Mouse (Mus musculus): ENCODE data around the gene Gm45213. TPM values are rescaled to one million over a fixed set of nuclear protein-coding genes. Genes with fewer than 3 reads are reported as not detected.
A peak's percentile ranks its signal among the peaks of the same experiment; 100 is the strongest.

The Gm45213 gene
- total and polyA plus RNA-seq, 2 experiments from 2014 or later: not detected

GRCm38 (mm10) chr7:66076411-66076810 is 33.0 kb downstream of the Gm45213 start:
- Histone ChIP-seq H3K36me3 (ENCODE audit: insufficient read depth, low read length) (peaks cover 42% of the 10 kb centered on the region), H3K27me3 (ENCODE audit: insufficient read depth, low read length) (no peaks in the 10 kb centered on the region)
- peak; percentile 34 for DNase-seq (ENCODE audit: low spot score)

GRCm38 (mm10) chr7:66079364-66080230 is 36.2 kb downstream of the Gm45213 start, which contains the start of gene Selenos:
Gene Selenos (plus strand): TSS chr7:66079649.
- TF ChIP-seq CTCF (IDR thresholded peaks at IDR 0.05; ENCODE audit: low read depth): no peak
- H3K36me3 ChIP-seq (ENCODE audit: insufficient read depth, low read length): peaks cover 36% of the 10 kb centered on the region
- DNase-seq (ENCODE audit: low spot score) (peak; percentile 98), ATAC-seq (peak; percentile 100)
- peak within 1 kb of the TSS; percentile 59 for H3K4me3 ChIP-seq (ENCODE audit: low read length)
- no peaks in the 10 kb centered on the region for H3K9me3 ChIP-seq (ENCODE audit: low read length)
- no peaks in the 10 kb centered on the region; the same call in 1 of the 2 replicates for H3K4me1 ChIP-seq (ENCODE audit: insufficient read depth, low read length)
- WGBS: under 1% methylated on average over 61 of the region's 65 CpGs
- peak within 1 kb of the TSS; percentile 88 for H3K27ac ChIP-seq
- H3K9ac ChIP-seq (replicated peaks; ENCODE audit: low read length): peak within 1 kb of the TSS; percentile 58
- peak within 1 kb of the TSS; percentile 89 for H3K4me2 ChIP-seq (ENCODE audit: low read depth, low read length)
- no peaks in the 10 kb centered on the region for H3K27me3 ChIP-seq (ENCODE audit: insufficient read depth, low read length)

More at GRCm38 (mm10) chr7:66076411-66076810, 33.0 kb downstream of the Gm45213 start:
- no peak overlapping the region for H3K4me2 ChIP-seq (ENCODE audit: low read depth, low read length)
- H3K4me1 ChIP-seq (ENCODE audit: insufficient read depth, low read length): no peaks in the 10 kb centered on the region; the same call in 1 of the 2 replicates
- H3K4me3 ChIP-seq (ENCODE audit: low read length): no peak overlapping the region
- no peak overlapping the region for H3K9ac ChIP-seq (replicated peaks; ENCODE audit: low read length)
- TF ChIP-seq CTCF (IDR thresholded peaks at IDR 0.05; ENCODE audit: low read depth): no peak
- no peak for ATAC-seq
- 59% methylated on average over 2 of the region's 2 CpGs for WGBS
- no peak overlapping the region for H3K27ac ChIP-seq
- no peaks in the 10 kb centered on the region for H3K9me3 ChIP-seq (ENCODE audit: low read length)

- peak overlapping the region; percentile 58 for H3K9ac ChIP-seq (replicated peaks; ENCODE audit: low read length)
- peak overlapping the region; percentile 89 for H3K4me2 ChIP-seq (ENCODE audit: low read depth, low read length)
- ATAC-seq: no peak
- peak; percentile 41 for TF ChIP-seq CTCF (IDR thresholded peaks at IDR 0.05; ENCODE audit: low read depth)
- peak overlapping the region; percentile 88 for H3K27ac ChIP-seq
- no peaks in the 10 kb centered on the region for H3K27me3 ChIP-seq (ENCODE audit: insufficient read depth, low read length)
- H3K4me3 ChIP-seq (ENCODE audit: low read length): peak overlapping the region; percentile 59
- no peaks in the 10 kb centered on the region for H3K9me3 ChIP-seq (ENCODE audit: low read length)
- no peaks in the 10 kb centered on the region; the same call in 1 of the 2 replicates for H3K4me1 ChIP-seq (ENCODE audit: insufficient read depth, low read length)
- DNase-seq (ENCODE audit: low spot score): no peak
- H3K36me3 ChIP-seq (ENCODE audit: insufficient read depth, low read length): peaks cover 31% of the 10 kb centered on the region; the same call in 1 of the 2 replicates
- WGBS: 30% methylated on average over 5 of the region's 5 CpGs
Observed at GRCm38 (mm10) chr7:66080231-66080613, 36.8 kb downstream of the Gm45213 start.

- WGBS: 87% methylated on average over 6 of the region's 6 CpGs
- no peaks in the 10 kb centered on the region for H3K27me3 ChIP-seq (ENCODE audit: insufficient read depth, low read length)
- TF ChIP-seq CTCF (IDR thresholded peaks at IDR 0.05; ENCODE audit: low read depth): no peak
- no peak for DNase-seq (ENCODE audit: low spot score)
- H3K27ac ChIP-seq: no peak overlapping the region
- ATAC-seq: no peak
- no peaks in the 10 kb centered on the region for H3K9me3 ChIP-seq (ENCODE audit: low read length)
- H3K4me2 ChIP-seq (ENCODE audit: low read depth, low read length): no peak overlapping the region
- H3K9ac ChIP-seq (replicated peaks; ENCODE audit: low read length): no peak overlapping the region
- H3K4me3 ChIP-seq (ENCODE audit: low read length): no peak overlapping the region
- no peaks in the 10 kb centered on the region; the same call in 1 of the 2 replicates for H3K4me1 ChIP-seq (ENCODE audit: insufficient read depth, low read length)
- peaks cover 43% of the 10 kb centered on the region for H3K36me3 ChIP-seq (ENCODE audit: insufficient read depth, low read length)
Observed at GRCm38 (mm10) chr7:66083757-66084156, 40.4 kb downstream of the Gm45213 start.

- H3K4me3 ChIP-seq (ENCODE audit: low read length): no peak overlapping the region
- ATAC-seq: no peak
- no peaks in the 10 kb centered on the region; the same call in 1 of the 2 replicates for H3K4me1 ChIP-seq (ENCODE audit: insufficient read depth, low read length)
- no peak for DNase-seq (ENCODE audit: low spot score)
- H3K9ac ChIP-seq (replicated peaks; ENCODE audit: low read length): no peak overlapping the region
- WGBS: 75% methylated on average over 7 of the region's 7 CpGs
- H3K27me3 ChIP-seq (ENCODE audit: insufficient read depth, low read length): no peaks in the 10 kb centered on the region
- no peak overlapping the region for H3K27ac ChIP-seq
- no peaks in the 10 kb centered on the region for H3K9me3 ChIP-seq (ENCODE audit: low read length)
- H3K36me3 ChIP-seq (ENCODE audit: insufficient read depth, low read length): peaks cover 49% of the 10 kb centered on the region
- H3K4me2 ChIP-seq (ENCODE audit: low read depth, low read length): no peak overlapping the region
- no peak for TF ChIP-seq CTCF (IDR thresholded peaks at IDR 0.05; ENCODE audit: low read depth)
Observed at GRCm38 (mm10) chr7:66084546-66084945, 41.1 kb downstream of the Gm45213 start.

GRCm38 (mm10) chr7:66087652-66088051 is 44.2 kb downstream of the Gm45213 start:
- no peak overlapping the region for H3K27ac ChIP-seq
- DNase-seq (ENCODE audit: low spot score) (no peak), ATAC-seq (no peak)
- no peaks in the 10 kb centered on the region for H3K27me3 ChIP-seq (ENCODE audit: insufficient read depth, low read length)
- no peak overlapping the region for H3K4me3 ChIP-seq (ENCODE audit: low read length)
- H3K4me1 ChIP-seq (ENCODE audit: insufficient read depth, low read length): no peaks in the 10 kb centered on the region
- no peak for TF ChIP-seq CTCF (IDR thresholded peaks at IDR 0.05; ENCODE audit: low read depth)
- WGBS: 90% methylated on average over 4 of the region's 4 CpGs
- no peaks in the 10 kb centered on the region for H3K9me3 ChIP-seq (ENCODE audit: low read length)
- H3K4me2 ChIP-seq (ENCODE audit: low read depth, low read length): no peak overlapping the region
- H3K36me3 ChIP-seq (ENCODE audit: insufficient read depth, low read length): peaks cover 60% of the 10 kb centered on the region
- H3K9ac ChIP-seq (replicated peaks; ENCODE audit: low read length): no peak overlapping the region

- Histone ChIP-seq H3K27me3 (ENCODE audit: insufficient read depth, low read length) (no peaks in the 10 kb centered on the region), H3K4me2 (ENCODE audit: low read depth, low read length) (no peak overlapping the region), H3K36me3 (ENCODE audit: insufficient read depth, low read length) (peaks cover 58% of the 10 kb centered on the region), H3K27ac (no peak overlapping the region), H3K4me3 (ENCODE audit: low read length) (no peak overlapping the region), H3K4me1 (ENCODE audit: insufficient read depth, low read length) (no peaks in the 10 kb centered on the region), H3K9me3 (ENCODE audit: low read length) (no peaks in the 10 kb centered on the region), H3K9ac (replicated peaks; ENCODE audit: low read length) (no peak overlapping the region)
- DNase-seq (ENCODE audit: low spot score): no peak
- 86% methylated on average over 2 of the region's 2 CpGs for WGBS
- TF ChIP-seq CTCF (IDR thresholded peaks at IDR 0.05; ENCODE audit: low read depth): no peak
- ATAC-seq: no peak
Observed at GRCm38 (mm10) chr7:66088077-66088476, 44.7 kb downstream of the Gm45213 start.

Data from hindbrain, postnatal 0 days (tissue).